Mouse (Mus musculus): ENCODE results near the gene Laptm5. TPM values are rescaled to one million over a fixed set of nuclear protein-coding genes. Genes with fewer than 3 reads are reported as not detected.

Laptm5 gene
- total and polyA plus RNA-seq, 3 experiments, result 101 to 696 (median 234) TPM

DNA sequence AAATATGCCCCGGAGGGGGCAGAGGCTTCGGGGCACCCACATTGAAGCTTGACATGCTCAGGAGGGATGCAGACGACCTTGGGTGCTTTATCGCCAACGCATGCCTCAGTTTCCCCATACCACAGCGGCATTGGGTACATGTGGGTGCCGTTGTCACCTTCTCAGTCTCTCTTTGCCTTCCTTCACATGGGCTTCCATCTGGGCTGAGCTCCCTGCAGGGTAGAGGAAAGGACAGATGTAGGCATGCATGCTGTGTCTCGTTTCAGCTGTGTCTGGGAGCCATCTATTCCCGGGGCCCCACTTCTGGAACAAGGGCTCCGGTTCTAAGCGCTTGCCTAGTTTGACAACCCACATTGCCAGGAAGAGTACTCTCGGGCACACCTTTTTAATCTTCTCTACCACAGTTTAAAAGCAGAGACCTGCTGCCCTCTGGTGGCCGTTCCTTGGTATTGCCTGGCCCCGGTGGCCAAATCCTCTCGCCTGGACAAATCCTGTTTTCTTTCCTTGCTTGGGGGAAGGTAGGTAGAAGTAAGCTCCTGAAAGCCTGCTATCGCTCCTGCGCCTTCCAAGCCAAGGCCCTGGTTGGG is 20.8 kb upstream of the Laptm5 start:
- no peak overlapping the region for H3K27ac ChIP-seq (ENCODE audit: control insufficient read depth, low read depth, low read length)
- H3K9ac ChIP-seq (ENCODE audit: control insufficient read depth, low read depth, low read length, poor library complexity, severe bottlenecking), result no peak overlapping the region
- TF ChIP-seq TBP (IDR thresholded peaks at IDR 0.05; ENCODE audit: low read depth, low read length) (no peak), POLR2A (IDR thresholded peaks at IDR 0.05; ENCODE audit: control insufficient read depth in 1 of 2, insufficient read depth in 1 of 2, low read depth in 1 of 2, low read length in 2 of 2, poor library complexity in 1 of 2) (no peak), SIN3A (IDR thresholded peaks at IDR 0.05; ENCODE audit: low read length) (no peak; the same call in 1 of the 2 replicates), ZC3H11A (IDR thresholded peaks at IDR 0.05; ENCODE audit: low read depth, low read length) (peak; percentile 80), MXI1 (IDR thresholded peaks at IDR 0.05; ENCODE audit: low read depth, low read length) (no peak), MEF2A (IDR thresholded peaks at IDR 0.05; ENCODE audit: extremely low read depth, insufficient replicate concordance, low read depth, low read length, poor library complexity, severe bottlenecking) (no peak), CTCF (IDR thresholded peaks at IDR 0.05 in 2 of 3, conservative IDR thresholded peaks at IDR 0.05 in 1 of 3; ENCODE audit: control insufficient read depth in 1 of 3, insufficient read depth in 1 of 3, low read depth in 2 of 3, low read length in 3 of 3, poor library complexity in 1 of 3, severe bottlenecking in 1 of 3) (peak; percentile 92 to 93 (median 93)), RAD21 (IDR thresholded peaks at IDR 0.05; ENCODE audit: low read depth, low read length) (peak; percentile 86), ETS1 (IDR thresholded peaks at IDR 0.05; ENCODE audit: low read depth, low read length) (no peak), SMC3 (IDR thresholded peaks at IDR 0.05; ENCODE audit: low read depth, low read length) (peak; percentile 94), NELFE (IDR thresholded peaks at IDR 0.05; ENCODE audit: low read depth, low read length) (no peak), MAFK (IDR thresholded peaks at IDR 0.05; ENCODE audit: borderline replicate concordance, low read depth, low read length) (no peak)
- DNase-seq (ENCODE audit: low read depth, low spot score), result peak; percentile 73
- no peaks in the 10 kb centered on the region for H3K79me2 ChIP-seq (ENCODE audit: control insufficient read depth, insufficient read depth, low read length, poor library complexity)
- H3K27me3 ChIP-seq (ENCODE audit: control insufficient read depth in 1 of 2, insufficient read depth in 2 of 2, low read length in 2 of 2), result no peaks in the 10 kb centered on the region
- no peaks in the 10 kb centered on the region for H3K36me3 ChIP-seq (ENCODE audit: control insufficient read depth in 1 of 2, insufficient read depth in 2 of 2, low read length in 2 of 2)
- H3K9me3 ChIP-seq (replicated peaks; ENCODE audit: insufficient read depth, low read length), result no peaks in the 10 kb centered on the region
- H3K4me1 ChIP-seq (ENCODE audit: control insufficient read depth in 1 of 2, insufficient read depth in 2 of 2, low read length in 2 of 2), result no peaks in the 10 kb centered on the region
- H3K4me3 ChIP-seq (ENCODE audit: control insufficient read depth in 1 of 2, insufficient read depth in 1 of 2, low read depth in 2 of 2, low read length in 2 of 2), result no peak overlapping the region

DNA sequence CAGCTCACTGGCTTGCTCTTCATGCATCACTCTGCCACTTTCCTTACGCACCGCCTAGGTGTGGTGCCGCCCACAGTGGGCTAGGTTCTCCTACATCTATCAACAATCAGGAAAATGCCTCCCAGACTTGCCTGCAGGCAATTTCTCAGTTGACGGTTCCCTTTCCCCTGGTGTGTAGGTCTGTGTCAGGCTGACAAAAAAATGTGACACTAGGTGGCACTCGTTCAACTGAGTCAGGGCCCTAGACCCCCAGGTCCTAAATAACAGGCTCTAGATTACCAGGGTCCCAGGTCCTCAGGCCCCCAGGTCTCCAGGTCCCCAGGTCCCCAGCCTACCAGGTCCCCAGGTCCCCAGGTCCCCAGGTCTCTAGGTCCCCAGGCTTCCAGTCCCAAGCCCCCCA is 19.2 kb upstream of the Laptm5 start:
- TF ChIP-seq CTCF (IDR thresholded peaks at IDR 0.05 in 2 of 3, conservative IDR thresholded peaks at IDR 0.05 in 1 of 3; ENCODE audit: control insufficient read depth in 1 of 3, insufficient read depth in 1 of 3, low read depth in 2 of 3, low read length in 3 of 3, poor library complexity in 1 of 3, severe bottlenecking in 1 of 3), result peak; percentile 6 to 48 (median 40); a peak in 3 of 6 replicates
- TF ChIP-seq RAD21 (IDR thresholded peaks at IDR 0.05; ENCODE audit: low read depth, low read length), result peak; percentile 22
- TF ChIP-seq SMC3 (IDR thresholded peaks at IDR 0.05; ENCODE audit: low read depth, low read length), result peak; percentile 54
- no peak for TF ChIP-seq EP300 (IDR thresholded peaks at IDR 0.05; ENCODE audit: low read depth in 1 of 2, low read length in 2 of 2)
- Histone ChIP-seq H3K36me3 (ENCODE audit: control insufficient read depth in 1 of 2, insufficient read depth in 2 of 2, low read length in 2 of 2) (no peaks in the 10 kb centered on the region), H3K79me2 (ENCODE audit: control insufficient read depth, insufficient read depth, low read length, poor library complexity) (no peaks in the 10 kb centered on the region), H3K4me1 (ENCODE audit: control insufficient read depth in 1 of 2, insufficient read depth in 2 of 2, low read length in 2 of 2) (no peaks in the 10 kb centered on the region), H3K9me3 (replicated peaks; ENCODE audit: insufficient read depth, low read length) (no peaks in the 10 kb centered on the region), H3K9ac (ENCODE audit: control insufficient read depth, low read depth, low read length, poor library complexity, severe bottlenecking) (no peak overlapping the region), H3K27me3 (ENCODE audit: control insufficient read depth in 1 of 2, insufficient read depth in 2 of 2, low read length in 2 of 2) (no peaks in the 10 kb centered on the region), H3K4me3 (ENCODE audit: control insufficient read depth in 1 of 2, insufficient read depth in 1 of 2, low read depth in 2 of 2, low read length in 2 of 2) (no peak overlapping the region), H3K27ac (ENCODE audit: control insufficient read depth, low read depth, low read length) (no peak overlapping the region)
- no peak for DNase-seq (ENCODE audit: low read depth, low spot score)

DNA sequence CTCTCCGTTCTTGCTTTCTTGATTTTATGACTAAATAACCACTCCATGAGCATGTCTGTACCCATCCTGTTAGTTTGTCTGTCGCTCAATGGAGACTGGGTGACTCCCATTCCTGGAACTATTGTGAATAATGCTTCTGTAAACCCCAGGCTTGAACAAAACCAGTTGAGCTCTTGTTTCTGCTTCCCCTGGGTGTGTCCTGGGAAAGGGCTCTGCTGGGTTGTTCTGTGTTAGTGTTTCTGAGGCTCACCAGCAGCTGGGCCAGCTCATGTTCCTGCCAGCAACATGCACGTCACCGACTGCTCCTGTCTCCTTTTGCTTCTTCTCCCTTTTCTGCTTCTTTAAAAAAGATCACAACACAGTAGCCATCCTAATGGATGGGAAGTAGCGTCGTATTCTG is 17.2 kb upstream of the Laptm5 start:
- Histone ChIP-seq H3K27ac (ENCODE audit: control insufficient read depth, low read depth, low read length) (no peak overlapping the region), H3K27me3 (ENCODE audit: control insufficient read depth in 1 of 2, insufficient read depth in 2 of 2, low read length in 2 of 2) (no peaks in the 10 kb centered on the region), H3K9ac (ENCODE audit: control insufficient read depth, low read depth, low read length, poor library complexity, severe bottlenecking) (no peak overlapping the region), H3K4me1 (ENCODE audit: control insufficient read depth in 1 of 2, insufficient read depth in 2 of 2, low read length in 2 of 2) (no peaks in the 10 kb centered on the region), H3K79me2 (ENCODE audit: control insufficient read depth, insufficient read depth, low read length, poor library complexity) (no peaks in the 10 kb centered on the region), H3K4me3 (ENCODE audit: control insufficient read depth in 1 of 2, insufficient read depth in 1 of 2, low read depth in 2 of 2, low read length in 2 of 2) (no peak overlapping the region), H3K36me3 (ENCODE audit: control insufficient read depth in 1 of 2, insufficient read depth in 2 of 2, low read length in 2 of 2) (no peaks in the 10 kb centered on the region), H3K9me3 (replicated peaks; ENCODE audit: insufficient read depth, low read length) (no peaks in the 10 kb centered on the region)
- TF ChIP-seq MYC (IDR thresholded peaks at IDR 0.05; ENCODE audit: low read depth, low read length) (no peak), HCFC1 (IDR thresholded peaks at IDR 0.05; ENCODE audit: low read depth, low read length) (no peak), TBP (IDR thresholded peaks at IDR 0.05; ENCODE audit: low read depth, low read length) (no peak)
- DNase-seq (ENCODE audit: low read depth, low spot score), result no peak

All from MEL (cell line).